Mouse (Mus musculus) G1E (cell line): ENCODE measurements around the gene Map7.

Source experiments
- CTCF ChIP-seq: IDR thresholded peaks from 2 replicates; pipeline ENCODE4 v1.5.1; 2012; ENCODE audit warnings: low read depth, low read length, inconsistent platforms, mixed read lengths
- GATA1 ChIP-seq: IDR thresholded peaks from 2 replicates; pipeline ENCODE4 v1.6.1; 2012; ENCODE audit warnings: borderline replicate concordance, low read length, inconsistent platforms, mixed read lengths
- POLR2AphosphoS5 ChIP-seq: IDR thresholded peaks from 2 replicates; pipeline ENCODE4 v1.6.1; 2012; ENCODE audit warnings: low read depth, low read length, inconsistent platforms; ENCODE audit not compliant: insufficient replicate concordance
- TAL1 ChIP-seq: conservative IDR thresholded peaks from 2 replicates; pipeline ENCODE4 v1.6.1; 2012; ENCODE audit warnings: low read depth, low read length, inconsistent platforms, mixed read lengths

DNA sequence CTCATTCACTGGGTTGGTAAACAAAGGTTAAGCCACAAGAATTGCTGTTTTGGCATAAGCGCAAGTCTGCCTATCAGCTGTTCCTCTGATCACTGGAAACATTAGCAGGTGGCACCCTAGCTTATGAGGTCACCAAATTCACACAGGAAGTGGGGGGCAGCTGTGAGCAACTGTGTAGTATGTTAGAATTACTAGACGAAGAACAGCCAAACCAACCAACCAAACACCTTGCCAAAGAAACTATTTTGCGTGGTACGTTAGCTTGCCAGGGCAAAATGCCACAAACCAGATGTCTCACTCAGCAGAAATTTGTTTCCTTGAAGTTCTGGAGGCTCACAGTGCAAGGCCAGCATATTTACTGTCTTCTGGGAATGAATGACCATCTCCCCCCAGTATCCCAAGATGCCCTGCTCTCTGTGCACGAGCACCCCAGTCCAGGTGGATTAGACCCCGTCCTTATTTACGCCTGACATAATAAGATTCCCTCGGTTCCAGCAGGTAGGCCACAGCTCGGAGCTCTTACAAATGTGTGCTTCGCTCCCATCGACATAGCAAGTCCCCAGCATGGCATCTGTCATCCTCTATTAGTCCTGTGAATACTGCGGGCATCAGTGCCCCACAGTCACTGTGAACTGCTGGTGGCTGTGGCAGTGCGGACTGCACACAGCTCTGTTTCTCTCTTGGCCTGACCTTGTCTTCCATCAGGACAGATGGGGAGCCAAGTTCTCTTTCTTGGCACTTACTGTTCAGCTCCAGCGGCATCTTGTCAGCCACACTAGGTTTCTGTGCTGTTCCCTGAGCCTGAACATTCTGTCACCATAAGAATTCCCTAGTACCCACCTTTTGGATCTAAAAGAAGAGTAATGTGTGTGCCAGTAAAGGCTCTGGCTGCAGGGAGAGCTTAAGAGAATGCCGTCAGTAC, 28.5 kb upstream of the Map7 start:
- TF ChIP-seq CTCF (no peak), GATA1 (no peak), TAL1 (no peak), POLR2AphosphoS5 (no peak)
